Mouse (Mus musculus) stomach, postnatal 0 days (tissue): ENCODE data around the gene Btbd10. TPM values are rescaled to one million over a fixed set of nuclear protein-coding genes. Genes with fewer than 3 reads are reported as not detected.

ENCODE experiments used
- ATAC-seq: fragments of 200-750 bp; cut with Nextera tagmentation; 2 replicates; pipeline ENCODE4 v1.8.0; 2017; ENCODE audit not compliant: low FRiP score, low TSS enrichment
- DNase-seq: peaks from one replicate; pipeline ENCODE4 v3.0.0-alpha.2; 2016; ENCODE audit warnings: low spot score
- H3K27ac ChIP-seq: fragments of 300-500 bp; sonication (generic); replicated peaks from 2 replicates; pipeline ENCODE4 v1.5.1; 2014; ENCODE audit warnings: mild to moderate bottlenecking, control low read depth
- H3K27me3 ChIP-seq: fragments of 300-500 bp; sonication (generic); 2 replicates; pipeline ENCODE4 v1.6.1; 2014; ENCODE audit warnings: low read length; ENCODE audit not compliant: control insufficient read depth, insufficient read depth
- H3K36me3 ChIP-seq: fragments of 300-500 bp; sonication (generic); 2 replicates; pipeline ENCODE4 v1.6.1; 2014; ENCODE audit warnings: low read length, mixed read lengths; ENCODE audit not compliant: control insufficient read depth, insufficient read depth
- H3K4me1 ChIP-seq: fragments of 300-500 bp; sonication (generic); replicated peaks from 2 replicates; pipeline ENCODE4 v1.6.1; 2014; ENCODE audit warnings: antibody characterized with exemption; ENCODE audit not compliant: control insufficient read depth, insufficient read depth
- H3K4me2 ChIP-seq: fragments of 300-500 bp; sonication (generic); replicated peaks from 2 replicates; pipeline ENCODE4 v1.6.1; 2014; ENCODE audit warnings: low read depth, mild to moderate bottlenecking, control low read depth, moderate library complexity
- H3K4me3 ChIP-seq: fragments of 300-500 bp; sonication (generic); 2 replicates; pipeline ENCODE4 v1.5.1; 2014; ENCODE audit warnings: low read depth, low read length, control low read depth
- H3K9ac ChIP-seq: fragments of 300-500 bp; sonication (generic); 2 replicates; pipeline ENCODE4 v1.6.1; 2014; ENCODE audit warnings: mild to moderate bottlenecking, low read length, control low read depth, mixed read lengths
- H3K9me3 ChIP-seq: fragments of 300-500 bp; sonication (generic); 2 replicates; pipeline ENCODE4 v1.6.1; 2016; ENCODE audit warnings: low read length; ENCODE audit not compliant: control insufficient read depth
- CTCF ChIP-seq: IDR thresholded peaks from 2 replicates; pipeline ENCODE4 v1.5.1; 2016; ENCODE audit warnings: antibody characterized with exemption, low read depth, mild to moderate bottlenecking, moderate library complexity
- EP300 ChIP-seq: optimal IDR thresholded peaks from 2 replicates; pipeline ENCODE3; 2016; ENCODE audit warnings: antibody characterized with exemption
- WGBS: fragments of 180-500 bp; shearing (Covaris S2); extraction: QIAGEN DNeasy Blood & Tissue Kit; methylation state at CpG from one replicate; pipeline ENCODE4 v1.1.7; 2014; 5-methylcytosine and 5-hydroxymethylcytosine counted together
- polyA plus RNA-seq: library from polyadenylated mRNA; unstranded; fragments of >200 nt; fragmentation: Nextera tagmentation; extraction: Ambion mirVana; gene quantifications from 2 replicates; pipeline ENCODE4 v1.2.1, GENCODE M21; 2015

Gene Btbd10
- polyA plus RNA-seq, 1 experiment from 2014 or later = 17.2 TPM

DNA sequence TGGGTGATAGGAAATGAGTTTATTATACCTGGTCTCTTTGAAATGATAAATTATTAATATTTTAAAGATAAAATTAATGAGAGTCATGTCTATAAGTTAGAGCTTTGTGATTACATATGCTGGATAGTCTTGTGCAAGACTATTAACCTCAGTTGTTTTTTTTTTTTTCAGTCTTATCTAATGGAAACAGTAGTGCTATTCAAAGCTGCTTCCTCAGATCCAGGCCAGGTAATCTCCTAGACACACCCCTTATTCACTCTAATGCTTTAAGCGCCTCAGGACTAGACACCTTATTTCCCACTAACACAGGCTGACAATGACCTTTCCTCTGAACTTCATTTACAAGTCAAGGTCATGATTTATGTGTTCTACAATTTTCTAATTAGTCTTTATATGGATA lies 20.1 kb downstream of the Btbd10 start:
- DNase-seq = no peak
- Histone ChIP-seq H3K4me3 (no peak overlapping the region), H3K9ac (no peak overlapping the region), H3K27ac (no peak overlapping the region), H3K27me3 (no peaks in the 10 kb centered on the region), H3K9me3 (no peaks in the 10 kb centered on the region), H3K4me2 (no peak overlapping the region), H3K4me1 (no peaks in the 10 kb centered on the region), H3K36me3 (no peaks in the 10 kb centered on the region)
- TF ChIP-seq CTCF (no peak), EP300 (no peak)
- 56% methylated on average over 1 of the region's 1 CpGs for WGBS
- no peak for ATAC-seq

DNA sequence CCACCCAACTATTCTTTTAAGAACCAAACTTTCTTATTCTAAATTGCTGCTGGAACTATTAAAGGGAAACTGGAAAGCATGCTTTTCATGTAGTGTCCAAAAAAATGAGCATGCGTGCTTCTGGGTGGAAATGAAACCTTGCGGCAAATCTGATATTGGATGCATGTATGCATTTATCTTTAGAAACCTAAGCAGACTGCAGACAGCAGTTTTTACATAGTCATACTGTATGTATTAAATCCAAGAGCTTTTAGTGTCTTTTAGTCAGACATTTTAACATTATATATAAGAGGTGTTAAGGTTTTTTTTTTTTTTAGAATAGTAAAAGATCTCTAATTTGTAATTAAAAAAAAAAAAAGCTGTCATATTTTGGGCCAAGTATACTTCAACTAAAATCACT lies 21.5 kb downstream of the Btbd10 start:
- TF ChIP-seq EP300 (no peak), CTCF (no peak)
- 88% methylated on average over 2 of the region's 2 CpGs for WGBS
- no peak overlapping the region for H3K9ac ChIP-seq

DNA sequence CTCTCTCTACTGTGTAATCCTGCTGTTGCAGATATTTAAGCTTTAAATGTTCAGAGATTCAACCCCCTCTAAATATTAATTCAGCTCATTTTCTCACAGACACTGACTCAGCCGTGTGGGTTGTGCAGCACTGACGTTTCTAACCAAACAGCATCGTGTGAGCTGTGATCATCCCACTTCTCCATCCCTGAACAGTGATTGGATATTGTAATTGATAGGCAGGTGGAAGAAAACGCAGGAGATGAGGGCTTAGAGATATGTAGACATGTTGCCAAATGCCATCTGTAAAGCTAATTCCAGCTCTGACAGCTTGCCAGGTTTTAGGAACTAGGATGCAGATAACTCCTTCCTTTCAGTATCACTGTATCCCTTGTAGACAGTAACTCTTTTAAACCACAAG lies 21.9 kb downstream of the Btbd10 start:
- Histone ChIP-seq H3K4me1 (no peaks in the 10 kb centered on the region), H3K36me3 (no peaks in the 10 kb centered on the region), H3K9me3 (no peaks in the 10 kb centered on the region), H3K27me3 (no peaks in the 10 kb centered on the region), H3K4me3 (no peak overlapping the region), H3K4me2 (no peak overlapping the region), H3K9ac (no peak overlapping the region), H3K27ac (no peak overlapping the region)
- TF ChIP-seq EP300 (no peak), CTCF (no peak)
- 29% methylated on average over 4 of the region's 4 CpGs for WGBS
- ATAC-seq = no peak
- no peak for DNase-seq

More for the DNA sequence above, 21.5 kb downstream of the Btbd10 start:
- Histone ChIP-seq H3K4me2 (no peak overlapping the region), H3K27ac (no peak overlapping the region), H3K4me1 (no peaks in the 10 kb centered on the region), H3K9me3 (no peaks in the 10 kb centered on the region), H3K36me3 (no peaks in the 10 kb centered on the region), H3K27me3 (no peaks in the 10 kb centered on the region), H3K4me3 (no peak overlapping the region)
- DNase-seq (no peak), ATAC-seq (no peak)

DNA sequence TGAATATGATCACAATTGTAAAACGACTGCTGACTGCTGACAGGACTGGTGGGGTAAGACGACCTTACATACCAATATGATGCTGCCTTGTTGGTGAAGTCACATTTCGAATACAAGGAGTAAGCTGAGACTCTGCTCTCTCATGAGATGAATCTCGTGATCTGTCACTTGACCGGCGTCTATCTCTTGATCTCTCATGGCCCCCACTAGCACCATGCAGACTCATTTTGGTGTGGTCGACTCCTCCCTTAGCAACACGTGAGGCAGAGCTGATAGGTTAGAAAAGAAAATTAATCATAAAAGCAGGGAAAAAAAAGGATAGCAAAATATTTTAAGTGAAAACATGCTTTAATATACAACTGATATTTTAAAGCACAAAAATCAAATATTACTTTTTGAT lies 33.9 kb downstream of the Btbd10 start:
- TF ChIP-seq CTCF (no peak), EP300 (no peak)
- Histone ChIP-seq H3K9me3 (no peaks in the 10 kb centered on the region), H3K27me3 (no peaks in the 10 kb centered on the region), H3K9ac (no peak overlapping the region), H3K4me3 (no peak overlapping the region), H3K36me3 (no peaks in the 10 kb centered on the region), H3K27ac (no peak overlapping the region), H3K4me1 (no peaks in the 10 kb centered on the region), H3K4me2 (no peak overlapping the region)
- WGBS = 88% methylated on average over 8 of the region's 8 CpGs
- DNase-seq = no peak
- no peak for ATAC-seq

DNA sequence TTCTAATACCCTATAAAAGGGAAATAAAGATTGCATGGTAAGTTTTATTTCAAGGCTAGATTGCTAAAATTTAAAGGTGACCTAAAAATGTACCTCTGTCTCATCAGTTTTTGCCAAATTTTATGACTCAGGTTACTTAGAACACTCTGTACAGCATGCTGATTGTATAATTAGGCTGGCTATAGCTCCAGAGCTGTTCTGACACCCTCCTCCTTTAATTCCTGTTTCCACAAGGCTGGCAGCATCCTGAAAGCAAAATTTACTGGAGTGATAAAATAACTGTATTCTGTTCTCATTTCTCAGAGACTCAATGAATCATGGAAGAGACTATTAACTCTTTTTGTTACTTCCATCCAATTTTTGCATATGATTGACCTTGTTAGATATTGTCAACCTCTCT lies 35.2 kb downstream of the Btbd10 start:
- ATAC-seq (no peak), DNase-seq (no peak)
- Histone ChIP-seq H3K27ac (no peak overlapping the region), H3K4me2 (no peak overlapping the region), H3K4me3 (no peak overlapping the region), H3K27me3 (no peaks in the 10 kb centered on the region), H3K9me3 (no peaks in the 10 kb centered on the region), H3K36me3 (no peaks in the 10 kb centered on the region), H3K9ac (no peak overlapping the region), H3K4me1 (no peaks in the 10 kb centered on the region)
- TF ChIP-seq EP300 (no peak), CTCF (no peak)

DNA sequence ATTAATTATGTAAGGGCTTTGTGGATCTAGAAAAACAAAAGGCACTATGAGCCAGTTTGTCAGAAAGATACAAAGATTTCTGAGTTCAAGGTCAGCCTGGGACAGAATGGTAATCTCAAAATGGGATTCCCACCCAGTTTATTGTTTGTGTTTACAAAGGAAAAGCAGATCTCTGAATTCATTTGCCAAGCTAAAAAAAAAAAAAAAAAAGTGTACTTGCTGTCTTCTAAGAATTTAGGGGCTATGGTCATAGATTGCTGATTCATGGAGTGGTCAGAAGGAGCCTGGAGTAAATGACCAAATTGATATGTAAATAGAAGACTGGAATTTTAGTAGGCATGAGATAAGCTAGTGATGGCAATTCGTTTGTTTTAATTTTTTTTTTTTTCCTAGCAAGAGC lies 49.1 kb downstream of the Btbd10 start:
- WGBS = 50% methylated on average over 1 of the region's 1 CpGs

DNA sequence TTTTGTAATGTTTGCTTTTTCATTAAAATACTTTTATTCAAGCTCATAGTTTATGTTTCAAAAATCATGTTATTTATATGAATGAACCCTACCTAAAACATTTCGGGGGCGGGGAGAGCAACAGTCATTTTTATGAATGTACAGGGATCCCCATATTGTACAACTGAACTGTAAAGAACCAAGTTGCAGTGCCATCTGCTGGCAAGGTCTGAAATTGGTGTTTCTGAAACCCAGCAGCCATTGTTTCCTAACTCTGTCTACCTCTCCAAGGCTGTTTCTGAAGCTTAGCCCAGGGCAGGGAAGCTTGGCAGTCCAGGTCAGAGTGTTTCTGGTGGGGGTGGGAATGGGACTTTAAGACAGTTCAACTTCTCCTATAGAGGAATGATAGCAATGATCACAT lies 57.4 kb downstream of the Btbd10 start:
- TF ChIP-seq EP300 (no peak), CTCF (peak; percentile 82)
- DNase-seq (peak; percentile 74), ATAC-seq (0 out of 2 replicates have a peak, but pooled peaks have one; percentile 49)
- H3K36me3 ChIP-seq = peaks cover 8% of the 10 kb centered on the region
- H3K9ac ChIP-seq = no peak overlapping the region
- H3K27me3 ChIP-seq = no peaks in the 10 kb centered on the region
- no peak overlapping the region for H3K4me3 ChIP-seq
- H3K4me2 ChIP-seq = no peak overlapping the region
- 23% methylated on average over 2 of the region's 2 CpGs for WGBS
- H3K4me1 ChIP-seq = no peaks in the 10 kb centered on the region
- no peak overlapping the region for H3K27ac ChIP-seq
- no peaks in the 10 kb centered on the region for H3K9me3 ChIP-seq

More for the DNA sequence above, 49.1 kb downstream of the Btbd10 start:
- H3K27ac ChIP-seq = no peak overlapping the region
- ATAC-seq (no peak), DNase-seq (no peak)
- TF ChIP-seq EP300 (no peak), CTCF (no peak)
- no peak overlapping the region for H3K4me2 ChIP-seq
- H3K9ac ChIP-seq = no peak overlapping the region
- H3K4me3 ChIP-seq = no peak overlapping the region
- no peaks in the 10 kb centered on the region for H3K27me3 ChIP-seq
- H3K9me3 ChIP-seq = no peaks in the 10 kb centered on the region
- 0 out of 2 replicates have a peak, but pooled peaks cover 7% of the 10 kb centered on the region for H3K36me3 ChIP-seq
- H3K4me1 ChIP-seq = no peaks in the 10 kb centered on the region
